Mouse (Mus musculus): ENCODE data around the gene Dlgap1. TPM values are rescaled to one million over a fixed set of nuclear protein-coding genes. Genes with fewer than 3 reads are reported as not detected.

Dlgap1 gene
- polyA plus RNA-seq, 1 experiment from 2014 or later = 2.4 TPM

- Histone ChIP-seq H3K36me3 (no peaks in the 10 kb centered on the region), H3K4me3 (no peak overlapping the region), H3K4me1 (replicated peaks) (no peaks in the 10 kb centered on the region), H3K9me3 (no peaks in the 10 kb centered on the region), H3K27me3 (ENCODE audit: insufficient read depth, poor library complexity, severe bottlenecking) (no peaks in the 10 kb centered on the region), H3K27ac (no peak overlapping the region)
- 84% methylated on average over 5 of the region's 5 CpGs for WGBS
- no peak for DNase-seq (ENCODE audit: low spot score)
Measured at GRCm38 (mm10) chr17:70316327-70316726, 347.5 kb downstream of the Dlgap1 start.

DNA sequence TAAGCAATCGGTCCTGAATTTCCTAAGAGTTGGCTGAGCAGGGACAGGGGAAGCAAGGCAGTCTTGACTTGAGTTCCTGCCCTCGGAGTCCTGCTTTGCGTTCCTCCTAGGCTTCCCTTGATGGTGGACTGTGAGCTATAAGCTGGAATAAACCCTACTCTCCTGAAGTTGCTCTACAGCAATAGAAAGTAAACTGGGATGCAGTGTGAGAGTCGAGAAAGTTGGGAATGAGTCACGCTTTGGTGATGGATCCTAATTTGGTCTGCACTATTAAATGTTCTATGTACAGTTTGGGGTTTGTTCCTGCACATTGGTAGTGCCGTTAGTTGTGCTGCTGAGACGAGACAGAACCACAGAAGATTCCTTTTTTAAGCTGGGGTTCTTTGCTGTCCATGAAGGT, 348.9 kb downstream of the Dlgap1 start:
- Histone ChIP-seq H3K27ac (no peak overlapping the region), H3K36me3 (no peaks in the 10 kb centered on the region), H3K4me1 (replicated peaks) (no peaks in the 10 kb centered on the region), H3K9me3 (no peaks in the 10 kb centered on the region), H3K4me3 (no peak overlapping the region), H3K27me3 (ENCODE audit: insufficient read depth, poor library complexity, severe bottlenecking) (no peaks in the 10 kb centered on the region)
- 90% methylated on average over 7 of the region's 7 CpGs for WGBS
- no peak for DNase-seq (ENCODE audit: low spot score)

DNA sequence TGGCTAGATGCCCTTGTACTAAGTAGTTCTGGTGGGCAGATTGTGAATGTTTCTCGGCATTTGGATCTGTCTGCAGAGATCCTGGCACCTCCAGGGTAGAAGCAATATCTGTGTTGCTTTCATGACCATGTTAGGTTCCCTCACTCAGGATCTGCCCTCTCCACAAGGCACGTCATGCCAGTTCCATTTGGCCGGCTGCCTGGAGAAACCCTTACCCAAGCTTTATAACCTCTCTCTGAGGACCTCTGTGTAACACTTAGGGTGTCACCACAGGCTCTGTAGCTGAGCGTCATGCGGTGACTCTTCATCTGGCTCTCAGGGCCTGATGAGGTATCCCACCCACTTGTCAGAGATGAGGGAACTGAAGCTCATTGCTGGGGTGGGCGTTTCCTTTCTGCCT, 353.1 kb downstream of the Dlgap1 start:
- H3K27me3 ChIP-seq (ENCODE audit: insufficient read depth, poor library complexity, severe bottlenecking) = no peaks in the 10 kb centered on the region
- no peaks in the 10 kb centered on the region for H3K4me1 ChIP-seq (replicated peaks)
- no peaks in the 10 kb centered on the region for H3K9me3 ChIP-seq
- no peak overlapping the region for H3K4me3 ChIP-seq
- H3K36me3 ChIP-seq = no peaks in the 10 kb centered on the region
- 93% methylated on average over 6 of the region's 6 CpGs for WGBS
- DNase-seq (ENCODE audit: low spot score) = no peak
- H3K27ac ChIP-seq = no peak overlapping the region

- H3K27me3 ChIP-seq (ENCODE audit: insufficient read depth, poor library complexity, severe bottlenecking) = no peaks in the 10 kb centered on the region
- no peaks in the 10 kb centered on the region for H3K4me1 ChIP-seq (replicated peaks)
- H3K27ac ChIP-seq = no peak overlapping the region
- H3K4me3 ChIP-seq = no peak overlapping the region
- no peaks in the 10 kb centered on the region for H3K36me3 ChIP-seq
- H3K9me3 ChIP-seq = no peaks in the 10 kb centered on the region
- 85% methylated on average over 6 of the region's 6 CpGs for WGBS
- no peak for DNase-seq (ENCODE audit: low spot score)
Measured at GRCm38 (mm10) chr17:70333440-70333839, 364.6 kb downstream of the Dlgap1 start.

DNA sequence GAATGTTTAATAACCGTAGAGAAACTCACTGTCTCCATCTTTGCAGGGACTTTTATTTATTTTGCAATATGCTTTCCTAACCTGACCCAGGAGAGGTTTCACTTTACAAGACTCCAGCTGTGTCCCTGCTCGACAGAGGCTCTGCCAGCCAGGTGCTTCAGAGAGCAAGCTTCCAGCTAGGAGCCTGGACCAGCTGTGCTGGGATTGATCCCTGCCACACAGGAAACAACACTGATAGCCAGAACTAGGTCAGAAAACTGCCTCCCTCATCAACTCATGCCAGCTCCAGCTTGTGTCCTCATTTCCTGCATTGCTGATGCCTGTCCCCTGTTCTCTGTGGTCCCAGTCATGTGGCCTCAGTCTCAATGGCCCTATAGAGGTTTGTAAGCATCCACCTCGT, 365.3 kb downstream of the Dlgap1 start:
- Histone ChIP-seq H3K4me1 (replicated peaks) (no peaks in the 10 kb centered on the region), H3K36me3 (no peaks in the 10 kb centered on the region), H3K27me3 (ENCODE audit: insufficient read depth, poor library complexity, severe bottlenecking) (no peaks in the 10 kb centered on the region), H3K9me3 (no peaks in the 10 kb centered on the region), H3K4me3 (no peak overlapping the region), H3K27ac (no peak overlapping the region)
- 57% methylated on average over 3 of the region's 3 CpGs for WGBS
- DNase-seq (ENCODE audit: low spot score) = no peak

DNA sequence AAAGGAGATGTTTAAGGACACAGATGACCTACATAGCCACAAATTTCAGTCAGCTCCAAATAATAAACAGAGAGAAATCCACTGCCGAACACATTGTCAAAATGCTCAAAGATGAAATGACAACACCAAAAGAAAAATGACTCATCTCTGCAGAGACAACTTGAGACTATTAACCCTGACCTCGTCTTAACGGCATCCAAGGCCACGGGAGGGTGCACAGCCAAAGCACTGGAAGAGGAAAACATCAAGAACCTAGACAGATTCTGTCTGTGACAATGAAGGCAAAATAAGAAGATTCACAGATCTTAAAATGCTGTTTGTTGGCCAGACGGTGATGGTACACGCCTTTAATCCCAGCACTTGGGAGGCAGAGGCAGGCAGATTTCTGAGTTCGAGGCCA, 370.9 kb downstream of the Dlgap1 start:
- Histone ChIP-seq H3K9me3 (no peaks in the 10 kb centered on the region), H3K27me3 (ENCODE audit: insufficient read depth, poor library complexity, severe bottlenecking) (no peaks in the 10 kb centered on the region), H3K4me1 (replicated peaks) (no peaks in the 10 kb centered on the region), H3K36me3 (no peaks in the 10 kb centered on the region), H3K27ac (no peak overlapping the region), H3K4me3 (no peak overlapping the region)
- no peak for DNase-seq (ENCODE audit: low spot score)
- WGBS = 90% methylated on average over 7 of the region's 7 CpGs

GRCm38 (mm10) chr17:70341230-70341629, 372.4 kb downstream of the Dlgap1 start:
- Histone ChIP-seq H3K36me3 (no peaks in the 10 kb centered on the region), H3K27ac (no peak overlapping the region), H3K27me3 (ENCODE audit: insufficient read depth, poor library complexity, severe bottlenecking) (no peaks in the 10 kb centered on the region), H3K9me3 (no peaks in the 10 kb centered on the region), H3K4me1 (replicated peaks) (no peaks in the 10 kb centered on the region), H3K4me3 (no peak overlapping the region)
- WGBS = 79% methylated on average over 8 of the region's 8 CpGs
- no peak for DNase-seq (ENCODE audit: low spot score)

GRCm38 (mm10) chr17:70341920-70342319, 373.0 kb downstream of the Dlgap1 start:
- DNase-seq (ENCODE audit: low spot score) = no peak
- 72% methylated on average over 6 of the region's 6 CpGs for WGBS
- Histone ChIP-seq H3K4me3 (no peak overlapping the region), H3K27ac (no peak overlapping the region), H3K4me1 (replicated peaks) (no peaks in the 10 kb centered on the region), H3K27me3 (ENCODE audit: insufficient read depth, poor library complexity, severe bottlenecking) (no peaks in the 10 kb centered on the region), H3K36me3 (no peaks in the 10 kb centered on the region), H3K9me3 (no peaks in the 10 kb centered on the region)

GRCm38 (mm10) chr17:70347403-70347802, 378.5 kb downstream of the Dlgap1 start:
- no peak overlapping the region for H3K27ac ChIP-seq
- no peaks in the 10 kb centered on the region for H3K27me3 ChIP-seq (ENCODE audit: insufficient read depth, poor library complexity, severe bottlenecking)
- no peak overlapping the region for H3K4me3 ChIP-seq
- no peaks in the 10 kb centered on the region for H3K4me1 ChIP-seq (replicated peaks)
- no peaks in the 10 kb centered on the region for H3K9me3 ChIP-seq
- DNase-seq (ENCODE audit: low spot score) = no peak
- 90% methylated on average over 4 of the region's 4 CpGs for WGBS
- no peaks in the 10 kb centered on the region for H3K36me3 ChIP-seq

DNA sequence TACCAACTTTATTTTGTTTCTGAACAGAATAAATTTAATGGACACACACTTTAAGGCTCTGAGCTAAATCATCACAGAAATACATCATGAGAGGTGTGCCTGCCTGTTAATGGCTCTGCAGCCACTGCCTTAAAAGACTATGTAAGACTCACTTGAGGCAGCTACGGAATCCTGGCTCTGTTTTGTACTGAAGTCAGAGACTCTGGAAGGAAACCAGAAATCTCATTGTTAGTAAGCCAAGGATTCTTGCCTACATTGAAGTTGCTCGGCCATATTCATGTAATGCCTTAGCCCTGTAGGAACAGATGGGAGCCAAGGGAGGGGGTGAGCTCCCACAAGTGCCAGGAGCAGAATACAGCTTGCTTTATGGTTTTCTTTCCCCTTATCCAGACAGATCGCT, 394.7 kb downstream of the Dlgap1 start:
- Histone ChIP-seq H3K4me3 (no peak overlapping the region), H3K27ac (no peak overlapping the region), H3K36me3 (no peaks in the 10 kb centered on the region), H3K27me3 (ENCODE audit: insufficient read depth, poor library complexity, severe bottlenecking) (no peaks in the 10 kb centered on the region), H3K9me3 (no peaks in the 10 kb centered on the region), H3K4me1 (replicated peaks) (no peaks in the 10 kb centered on the region)
- DNase-seq (ENCODE audit: low spot score) = no peak
- 83% methylated on average over 3 of the region's 3 CpGs for WGBS

- H3K4me1 ChIP-seq (replicated peaks) = no peaks in the 10 kb centered on the region
- no peaks in the 10 kb centered on the region for H3K27me3 ChIP-seq (ENCODE audit: insufficient read depth, poor library complexity, severe bottlenecking)
- 91% methylated on average over 1 of the region's 1 CpGs for WGBS
- H3K9me3 ChIP-seq = no peaks in the 10 kb centered on the region
- no peak overlapping the region for H3K27ac ChIP-seq
- H3K36me3 ChIP-seq = no peaks in the 10 kb centered on the region
- H3K4me3 ChIP-seq = no peak overlapping the region
- DNase-seq (ENCODE audit: low spot score) = no peak
Measured at GRCm38 (mm10) chr17:70363971-70364370, 395.1 kb downstream of the Dlgap1 start.

GRCm38 (mm10) chr17:70369124-70369523, 400.3 kb downstream of the Dlgap1 start:
- WGBS = 77% methylated on average over 3 of the region's 3 CpGs
- no peak for DNase-seq (ENCODE audit: low spot score)

DNA sequence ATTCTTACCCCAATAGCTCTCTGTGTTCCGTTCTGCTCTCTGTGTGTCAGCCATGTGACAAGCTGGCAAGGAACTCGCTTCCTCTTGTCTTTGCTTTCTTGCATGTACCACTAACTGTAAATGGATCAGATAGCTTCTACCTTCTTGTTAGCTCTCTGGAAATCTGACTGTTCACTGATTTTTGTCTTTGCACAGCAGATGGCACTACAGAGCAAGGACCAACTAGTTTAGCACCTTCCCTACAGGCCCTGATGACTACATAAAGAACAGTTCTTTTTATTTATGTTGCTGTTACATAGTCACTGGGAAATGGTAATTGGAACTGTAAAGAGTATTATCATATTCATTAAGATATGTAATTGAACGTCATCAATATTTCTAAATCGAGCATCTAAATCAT, 408.1 kb downstream of the Dlgap1 start:
- no peak overlapping the region for H3K27ac ChIP-seq
- H3K9me3 ChIP-seq = no peaks in the 10 kb centered on the region
- H3K27me3 ChIP-seq (ENCODE audit: insufficient read depth, poor library complexity, severe bottlenecking) = no peaks in the 10 kb centered on the region
- H3K36me3 ChIP-seq = no peaks in the 10 kb centered on the region
- no peak overlapping the region for H3K4me3 ChIP-seq
- WGBS = 74% methylated on average over 4 of the region's 4 CpGs
- DNase-seq (ENCODE audit: low spot score) = no peak
- H3K4me1 ChIP-seq (replicated peaks) = no peaks in the 10 kb centered on the region

More at GRCm38 (mm10) chr17:70369124-70369523, 400.3 kb downstream of the Dlgap1 start:
- Histone ChIP-seq H3K27ac (no peak overlapping the region), H3K4me3 (no peak overlapping the region), H3K27me3 (ENCODE audit: insufficient read depth, poor library complexity, severe bottlenecking) (no peaks in the 10 kb centered on the region), H3K9me3 (no peaks in the 10 kb centered on the region), H3K36me3 (no peaks in the 10 kb centered on the region), H3K4me1 (replicated peaks) (no peaks in the 10 kb centered on the region)

GRCm38 (mm10) chr17:70388447-70388846, 419.6 kb downstream of the Dlgap1 start:
- no peaks in the 10 kb centered on the region for H3K36me3 ChIP-seq
- WGBS = 97% methylated on average over 1 of the region's 1 CpGs
- H3K4me3 ChIP-seq = no peak overlapping the region
- no peaks in the 10 kb centered on the region for H3K4me1 ChIP-seq (replicated peaks)
- no peak for DNase-seq (ENCODE audit: low spot score)
- no peak overlapping the region for H3K27ac ChIP-seq
- no peaks in the 10 kb centered on the region for H3K27me3 ChIP-seq (ENCODE audit: insufficient read depth, poor library complexity, severe bottlenecking)
- H3K9me3 ChIP-seq = 0 out of 2 replicates have a peak, but pooled peaks cover 2% of the 10 kb centered on the region
